Mouse (Mus musculus): ENCODE measurements around the gene Agap3.
A peak's percentile ranks its signal among the peaks of the same experiment; 100 is the strongest.

The Agap3 gene

GRCm38 (mm10) chr5:24523806-24524205 lies 71.8 kb downstream of the Agap3 start:
- DNase-seq (ENCODE audit: low read depth) = no peak

- no peak for DNase-seq (ENCODE audit: low read depth)
Measured at GRCm38 (mm10) chr5:24524522-24524921, 72.5 kb downstream of the Agap3 start.

DNA sequence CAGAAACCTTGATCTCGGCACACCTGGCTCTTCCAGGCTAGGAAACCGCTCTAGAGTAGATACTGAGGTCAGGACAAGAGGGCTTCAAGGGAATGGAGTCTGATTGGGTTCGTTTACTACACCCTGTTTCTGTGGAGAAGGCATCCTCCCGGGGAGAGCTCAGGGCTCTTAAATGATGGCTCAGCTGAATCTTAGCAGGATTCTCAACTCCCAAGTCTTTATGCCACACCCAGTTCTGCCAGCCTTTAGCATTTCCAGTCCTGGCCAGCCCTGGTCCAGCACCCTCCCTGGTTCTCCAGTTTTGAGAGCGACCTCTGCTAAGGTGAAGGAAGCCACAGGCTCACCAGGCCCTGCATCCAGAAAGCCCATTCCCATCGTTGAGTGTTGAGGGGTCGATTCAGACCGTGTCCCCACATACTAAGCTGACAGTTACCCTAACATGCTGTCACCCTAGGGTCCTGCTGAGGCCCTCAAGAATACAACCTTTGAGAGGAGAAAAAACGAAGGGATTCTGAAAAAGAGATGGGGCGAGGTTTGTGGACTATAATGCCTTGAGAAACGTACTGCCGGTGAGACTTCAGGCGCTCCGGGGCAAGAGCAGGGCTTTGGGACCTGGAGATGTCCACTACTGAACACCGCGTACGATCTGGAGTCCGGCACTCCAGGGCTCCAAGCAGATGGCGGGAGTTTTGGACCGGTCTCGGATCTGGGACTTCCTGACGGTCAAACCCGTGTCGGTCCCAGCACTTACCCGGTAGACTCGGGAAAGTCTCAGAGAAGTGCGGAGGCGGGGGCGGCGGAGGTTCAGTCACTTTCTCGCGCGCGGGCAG lies 73.6 kb downstream of the Agap3 start:
- DNase-seq (ENCODE audit: low read depth) = no peak

- DNase-seq (ENCODE audit: low read depth) = no peak
Measured at GRCm38 (mm10) chr5:24526190-24526888, 74.4 kb downstream of the Agap3 start.

DNA sequence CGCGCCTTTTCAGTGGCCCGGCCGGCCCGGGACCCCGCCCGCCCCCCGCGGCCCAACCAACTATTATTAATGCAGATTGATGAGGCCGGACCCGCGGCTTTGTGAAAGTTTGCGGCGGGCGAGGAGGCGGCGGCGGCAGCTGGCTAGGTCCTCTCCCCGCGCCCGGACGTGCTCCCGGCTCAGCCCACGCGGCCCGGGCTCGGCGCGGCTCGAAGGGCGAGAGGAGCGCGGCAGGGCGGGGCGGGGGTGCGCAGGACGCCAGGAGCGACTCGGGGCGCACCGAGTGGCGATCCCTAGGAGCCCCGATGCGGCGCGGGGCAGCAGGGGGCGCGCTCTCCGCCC lies 74.9 kb downstream of the Agap3 start, which contains the start of gene Gbx1:
TSS of gene Gbx1 (minus strand) at position 314 of the 342 bp plus-strand sequence.
- DNase-seq (ENCODE audit: low read depth) = no peak

DNA sequence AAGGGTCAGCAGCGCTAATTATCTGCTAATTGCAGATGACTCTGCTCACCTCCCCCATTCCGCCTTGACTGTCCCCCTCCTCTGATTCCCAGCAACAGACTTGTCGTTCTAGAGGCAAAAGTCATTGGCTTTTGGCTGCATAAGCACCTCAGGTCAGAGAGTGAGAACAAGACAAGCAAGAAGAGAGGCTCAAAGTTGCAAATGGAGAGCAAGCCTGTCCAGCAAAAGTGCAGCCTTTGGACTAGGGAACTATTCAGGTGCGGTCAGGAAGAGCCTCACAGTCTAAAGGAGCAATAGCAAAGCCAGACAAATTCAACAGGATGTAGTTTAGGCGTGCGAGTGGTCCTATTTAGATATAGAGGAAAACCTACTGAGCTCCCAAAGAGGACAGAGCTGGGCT lies 75.8 kb downstream of the Agap3 start:
- DNase-seq (ENCODE audit: low read depth) = no peak

GRCm38 (mm10) chr5:24530042-24530689 lies 78.2 kb downstream of the Agap3 start:
- peak; percentile 96 for DNase-seq (ENCODE audit: low read depth)

DNA sequence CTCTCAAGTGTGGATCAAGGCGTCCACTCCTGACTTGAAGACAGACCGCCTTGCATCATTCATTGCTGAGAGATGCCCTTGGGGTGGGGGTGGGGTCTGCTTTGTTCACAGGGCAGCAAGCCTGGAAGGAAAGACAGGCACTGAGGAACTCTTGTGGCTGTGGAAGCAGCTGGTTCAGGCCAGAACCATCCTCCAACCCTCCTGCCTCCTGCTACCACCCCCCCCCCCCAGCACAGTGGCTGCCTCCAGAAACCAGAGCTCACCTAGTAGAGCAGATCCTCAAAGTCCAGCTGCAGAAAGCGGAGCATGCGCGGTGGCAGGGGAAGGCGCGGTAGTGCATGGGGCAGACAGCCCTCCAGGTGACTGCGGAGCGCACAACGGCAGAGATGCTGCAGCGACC lies 81.4 kb downstream of the Agap3 start:
- DNase-seq (ENCODE audit: low read depth) = no peak

DNA sequence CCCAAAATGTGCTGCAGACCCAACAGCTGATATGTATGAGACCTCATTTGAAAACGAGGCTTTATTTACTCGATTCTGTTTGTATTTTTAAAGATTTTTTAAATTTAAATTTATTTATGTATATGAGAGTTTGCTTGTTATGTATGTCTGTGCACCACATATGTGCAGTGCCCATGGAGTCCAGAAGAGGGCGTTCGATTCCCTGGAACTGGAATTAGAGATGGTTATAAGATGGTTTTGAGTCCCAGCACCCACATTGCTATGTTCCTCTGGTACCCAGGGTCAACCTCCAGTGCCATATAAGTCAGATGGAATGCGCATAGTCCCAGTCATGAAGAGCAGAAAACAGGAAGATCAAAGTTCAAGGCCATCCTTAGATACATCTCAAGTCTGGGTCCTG lies 82.3 kb downstream of the Agap3 start:
- no peak for DNase-seq (ENCODE audit: low read depth)

DNA sequence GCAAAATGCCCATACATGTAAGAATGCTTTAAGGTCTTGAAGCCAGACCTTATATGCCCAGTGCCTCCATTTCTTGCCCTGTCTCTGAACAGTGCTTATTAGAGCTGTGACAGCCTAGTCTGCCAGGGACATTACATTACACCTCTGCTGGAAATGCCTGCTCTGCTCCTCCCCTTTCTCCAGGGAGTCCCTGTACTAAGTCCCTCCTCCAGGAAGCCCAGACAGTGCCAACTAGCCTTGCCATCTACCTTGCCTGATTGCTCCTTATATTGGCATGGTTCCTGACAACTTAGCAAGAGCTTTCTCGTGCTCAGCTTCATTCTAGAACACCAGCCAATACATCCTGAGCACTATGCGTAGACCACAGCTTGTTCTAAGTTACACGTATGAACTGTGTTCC lies 83.8 kb downstream of the Agap3 start:
- no peak for DNase-seq (ENCODE audit: low read depth)

DNA sequence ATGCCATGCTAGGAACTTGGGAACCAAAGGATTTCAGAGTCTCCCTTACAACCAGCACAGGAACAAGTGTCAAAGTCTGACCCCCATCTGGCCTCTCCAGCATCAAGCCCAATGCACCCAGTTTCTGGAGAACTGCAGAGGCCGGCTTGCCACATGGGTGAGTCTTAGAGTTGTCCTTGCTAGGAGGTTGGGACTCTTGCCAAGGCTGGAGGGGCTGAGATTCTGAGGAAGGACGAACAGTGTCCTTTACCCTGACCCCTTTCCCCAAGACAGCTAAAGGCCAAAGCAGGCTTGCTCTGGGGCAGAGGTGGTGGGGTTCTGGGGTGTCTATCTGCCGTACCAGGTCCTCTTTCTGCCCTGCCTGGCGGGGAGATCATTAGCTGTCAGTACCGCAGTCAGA lies 84.5 kb downstream of the Agap3 start:
- DNase-seq (ENCODE audit: low read depth) = no peak

- no peak for DNase-seq (ENCODE audit: low read depth)
Measured at GRCm38 (mm10) chr5:24537618-24538017, 85.6 kb downstream of the Agap3 start.

- DNase-seq (ENCODE audit: low read depth) = no peak
Measured at GRCm38 (mm10) chr5:24539571-24540296, 87.8 kb downstream of the Agap3 start.

GRCm38 (mm10) chr5:24540387-24541143 lies 88.6 kb downstream of the Agap3 start, which contains the start of gene Asb10:
TSS of gene Asb10 (minus strand) at chr5:24540978.
- DNase-seq (ENCODE audit: low read depth) = peak; percentile 46

- DNase-seq (ENCODE audit: low read depth) = no peak
Measured at GRCm38 (mm10) chr5:24541144-24541569, 89.2 kb downstream of the Agap3 start.

DNA sequence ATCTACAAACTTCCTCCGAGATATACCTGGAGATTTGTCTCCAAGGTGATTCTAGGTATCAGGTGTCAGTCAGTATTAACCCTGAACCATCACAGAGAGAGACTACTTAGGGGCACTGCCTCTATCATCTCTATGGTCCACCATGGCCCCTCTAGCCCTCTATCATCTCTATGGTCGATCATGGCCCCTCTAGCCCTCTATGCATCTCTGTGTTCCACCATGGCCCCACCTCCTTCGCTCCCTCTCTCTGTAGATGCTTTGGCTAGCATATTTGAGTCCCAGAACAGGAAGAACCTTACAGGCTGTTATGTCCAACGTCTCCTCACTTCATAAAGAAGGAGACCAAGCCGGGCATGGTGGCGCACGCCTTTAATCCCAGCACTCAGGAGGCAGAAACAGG lies 90.7 kb downstream of the Agap3 start:
- peak; percentile 38 for DNase-seq (ENCODE audit: low read depth)

DNA sequence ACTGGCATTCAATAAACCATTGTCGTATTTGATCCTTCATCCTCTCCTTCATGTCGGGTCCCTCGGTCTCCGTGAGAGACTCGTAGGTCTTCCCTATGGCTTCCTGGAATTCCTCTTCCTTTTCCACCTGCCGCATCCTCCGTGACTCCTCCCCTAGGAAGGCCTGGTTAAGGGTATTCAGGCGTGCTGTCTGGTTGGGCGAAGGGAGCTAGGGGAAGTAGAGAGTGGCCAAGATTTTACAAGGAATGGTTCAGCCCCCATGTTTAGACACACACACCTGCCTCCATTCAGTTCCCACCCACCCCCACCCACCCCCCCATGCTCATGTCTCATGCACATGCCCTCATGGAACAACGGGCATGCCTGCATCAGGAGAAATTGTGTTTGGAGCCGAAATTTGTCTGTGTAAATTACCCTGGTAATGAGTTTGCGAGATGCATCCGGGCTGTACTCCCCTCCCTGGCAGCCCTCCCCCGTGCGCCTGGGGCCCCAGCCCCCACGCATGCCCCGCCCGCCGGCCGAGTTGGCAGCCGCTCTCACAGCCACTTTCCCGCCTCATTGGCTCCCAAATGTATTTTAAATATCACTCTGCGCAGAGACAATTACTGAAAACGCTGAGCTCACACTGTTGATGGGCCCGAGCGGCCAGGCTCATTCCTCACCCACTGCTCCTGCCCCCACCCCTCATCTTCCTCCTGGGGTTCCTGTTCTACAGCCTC lies 98.8 kb downstream of the Agap3 start:
- no peak for DNase-seq (ENCODE audit: low read depth)

- no peak for DNase-seq (ENCODE audit: low read depth)
Measured at GRCm38 (mm10) chr5:24551317-24551688, 99.3 kb downstream of the Agap3 start.

Data from NIH3T3 (cell line).